Mouse (Mus musculus) liver, postnatal 0 days (tissue): ENCODE data around the gene Timm13. TPM values are rescaled to one million over a fixed set of nuclear protein-coding genes. Genes with fewer than 3 reads are reported as not detected.

Experiments
- ATAC-seq: fragments of 200-750 bp; cut with Nextera tagmentation; 2 replicates; pipeline ENCODE4 v1.8.0; 2017; ENCODE audit warnings: mild to moderate bottlenecking, moderate library complexity
- DNase-seq: peaks from one replicate; pipeline ENCODE4 v3.0.0-alpha.2; 2016
- H3K27ac ChIP-seq: fragments of 300-500 bp; sonication (generic); 2 replicates; pipeline ENCODE4 v1.5.1; 2014; ENCODE audit warnings: antibody characterized with exemption, moderate library complexity, mild to moderate bottlenecking, low read depth
- H3K27me3 ChIP-seq: fragments of 300-500 bp; sonication (generic); 2 replicates; pipeline ENCODE4 v1.6.1; 2014; ENCODE audit warnings: low read length, control low read depth, mixed read lengths; ENCODE audit not compliant: insufficient read depth
- H3K36me3 ChIP-seq: fragments of 300-500 bp; sonication (generic); replicated peaks from 2 replicates; pipeline ENCODE4 v1.6.1; 2014; ENCODE audit warnings: mild to moderate bottlenecking, control low read depth, low read length, moderate library complexity, mixed read lengths; ENCODE audit not compliant: insufficient read depth
- H3K4me1 ChIP-seq: fragments of 300-500 bp; sonication (generic); 2 replicates; pipeline ENCODE4 v1.6.1; 2014; ENCODE audit warnings: antibody characterized with exemption, mild to moderate bottlenecking, control low read depth; ENCODE audit not compliant: insufficient read depth
- H3K4me2 ChIP-seq: fragments of 300-500 bp; sonication (generic); 2 replicates; pipeline ENCODE4 v1.6.1; 2014; ENCODE audit warnings: low read depth, mild to moderate bottlenecking, low read length, moderate library complexity, mixed read lengths
- H3K4me3 ChIP-seq: fragments of 300-500 bp; sonication (generic); 2 replicates; pipeline ENCODE4 v1.5.1; 2014; ENCODE audit warnings: low read depth, low read length
- H3K9ac ChIP-seq: fragments of 300-500 bp; sonication (generic); replicated peaks from 2 replicates; pipeline ENCODE4 v1.6.1; 2014; ENCODE audit warnings: mild to moderate bottlenecking, moderate library complexity
- H3K9me3 ChIP-seq: fragments of 300-500 bp; sonication (generic); 2 replicates; pipeline ENCODE4 v1.6.1; 2016; ENCODE audit warnings: mild to moderate bottlenecking, control low read depth, low read length, mixed read lengths
- CTCF ChIP-seq: sonication (generic); IDR thresholded peaks from 2 replicates; pipeline ENCODE4 v1.5.1; 2016; ENCODE audit warnings: antibody characterized with exemption, low read depth
- EP300 ChIP-seq: IDR thresholded peaks from 2 replicates; pipeline ENCODE4 v1.6.1; 2016; ENCODE audit warnings: antibody characterized with exemption, low read depth, mild to moderate bottlenecking
- WGBS: fragments of 180-500 bp; shearing (Covaris S2); extraction: QIAGEN DNeasy Blood & Tissue Kit; methylation state at CpG from one replicate; pipeline ENCODE4 v1.1.7; 2014; ENCODE audit not compliant: insufficient replicate concordance; 5-methylcytosine and 5-hydroxymethylcytosine counted together
- polyA plus RNA-seq: library from polyadenylated mRNA; unstranded; fragments of >200 nt; fragmentation: Nextera tagmentation; extraction: Ambion mirVana; gene quantifications from 2 replicates; pipeline ENCODE4 v1.2.1, GENCODE M21; 2015

The Timm13 gene
- polyA plus RNA-seq, 1 experiment from 2014 or later = 244 TPM

- ATAC-seq (no peak), DNase-seq (no peak)
- no peak overlapping the region for H3K27ac ChIP-seq
- H3K27me3 ChIP-seq = no peaks in the 10 kb centered on the region
- H3K9ac ChIP-seq = no peak overlapping the region
- peaks cover 15% of the 10 kb centered on the region for H3K4me1 ChIP-seq
- 91% methylated on average over 9 of the region's 9 CpGs for WGBS
- H3K4me2 ChIP-seq = no peak overlapping the region
- H3K9me3 ChIP-seq = no peaks in the 10 kb centered on the region
- peaks cover 32% of the 10 kb centered on the region for H3K36me3 ChIP-seq
- no peak for TF ChIP-seq EP300
- H3K4me3 ChIP-seq = no peak overlapping the region
These were observed 1.6 kb upstream of the Timm13 start for GRCm38 (mm10) chr10:80902273-80902940.

DNA sequence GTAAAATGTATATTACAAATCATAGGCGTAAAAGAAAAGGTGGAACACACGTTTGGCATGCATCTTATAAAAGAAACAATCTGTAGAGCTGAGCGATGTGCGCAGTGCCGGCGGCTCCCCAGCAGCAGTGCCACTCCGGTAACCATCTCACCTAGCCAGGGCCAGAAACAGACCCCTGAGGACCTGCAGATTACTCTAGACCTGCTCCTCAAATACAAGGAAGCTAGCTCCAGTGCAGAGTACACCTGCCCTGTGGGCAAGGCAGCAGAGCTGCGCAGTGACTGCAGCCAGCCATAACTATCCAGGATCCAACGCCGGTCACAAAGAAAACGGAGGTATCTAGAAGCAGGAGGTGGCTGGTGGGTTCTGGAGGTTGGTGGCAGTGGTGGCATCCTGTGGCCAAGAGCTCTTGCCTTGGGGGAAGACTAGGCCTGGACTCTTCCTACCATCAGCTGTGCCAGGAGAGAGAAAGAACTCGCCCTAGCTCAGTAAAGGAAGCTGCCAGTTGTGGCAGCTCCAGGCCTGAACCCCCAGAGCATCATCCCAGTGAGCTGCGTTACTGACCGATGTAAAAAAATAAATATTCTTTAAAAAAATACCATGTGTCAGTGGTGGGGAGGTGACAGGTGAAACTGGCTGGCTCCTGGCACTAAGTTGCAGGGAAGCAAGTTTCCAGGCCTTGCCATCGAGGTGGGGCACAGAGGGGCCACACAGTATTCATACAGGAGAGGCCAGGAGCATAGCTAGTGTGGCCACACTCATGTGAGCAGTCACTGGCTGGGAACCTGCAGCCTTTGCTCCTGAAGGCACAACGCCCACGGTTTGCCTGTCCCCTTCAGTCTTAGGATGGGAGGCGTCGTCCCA lies 872 bp upstream of the Timm13 start:
- no peaks in the 10 kb centered on the region for H3K9me3 ChIP-seq
- peak overlapping the region; percentile 98 for H3K4me3 ChIP-seq
- peaks cover 15% of the 10 kb centered on the region for H3K4me1 ChIP-seq
- peak overlapping the region; percentile 49; the same call in 1 of the 2 replicates for H3K27ac ChIP-seq
- 89% methylated on average over 19 of the region's 19 CpGs for WGBS
- peak overlapping the region; percentile 42 for H3K4me2 ChIP-seq
- H3K9ac ChIP-seq = no peak overlapping the region
- DNase-seq (no peak), ATAC-seq (no peak)
- peaks cover 32% of the 10 kb centered on the region for H3K36me3 ChIP-seq
- TF ChIP-seq CTCF = no peak
- no peak for TF ChIP-seq EP300
- H3K27me3 ChIP-seq = no peaks in the 10 kb centered on the region

DNA sequence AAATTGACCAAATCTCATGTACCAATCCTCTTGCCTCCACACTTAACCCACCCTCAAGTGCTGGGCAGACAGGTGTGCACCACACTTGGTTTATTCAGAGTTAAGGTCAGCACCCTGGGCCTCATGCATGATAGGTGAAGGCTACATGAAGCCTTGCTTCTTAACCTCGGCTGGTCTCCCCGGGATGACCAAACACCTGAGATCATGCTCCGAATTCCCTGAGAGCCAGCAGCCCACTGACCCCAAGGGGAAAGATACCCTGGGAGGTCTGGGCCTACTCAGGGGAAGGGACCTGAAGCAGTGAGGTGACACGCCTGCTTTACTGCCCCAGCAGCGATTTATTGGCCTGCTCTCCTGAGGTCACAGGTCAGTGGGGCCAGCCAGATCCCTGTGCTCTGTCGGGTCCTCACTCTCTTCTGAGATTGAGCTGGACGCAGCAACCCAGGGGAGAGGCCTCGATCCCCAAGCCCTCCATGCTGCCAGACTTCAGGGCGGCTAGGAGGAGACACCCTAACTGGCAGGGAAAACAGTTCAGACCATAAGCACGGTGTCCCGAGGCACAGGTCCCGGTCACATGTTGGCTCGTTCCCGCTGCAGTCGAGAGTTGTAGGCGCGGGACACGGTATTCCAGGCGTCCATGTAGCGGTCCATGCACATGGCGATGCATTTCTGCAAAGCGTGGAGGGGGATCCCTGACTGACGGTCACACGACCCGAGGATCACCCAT lies 1.0 kb downstream of the Timm13 start:
- Histone ChIP-seq H3K4me2 (peak overlapping the region; percentile 99), H3K36me3 (peaks cover 27% of the 10 kb centered on the region), H3K4me3 (peak overlapping the region; percentile 98), H3K27ac (peak overlapping the region; percentile 90), H3K9me3 (no peaks in the 10 kb centered on the region), H3K4me1 (peaks cover 15% of the 10 kb centered on the region), H3K9ac (peak overlapping the region; percentile 89), H3K27me3 (no peaks in the 10 kb centered on the region)
- no peak for DNase-seq
- WGBS = 11% methylated on average over 25 of the region's 25 CpGs
- TF ChIP-seq CTCF = no peak
- TF ChIP-seq EP300 = no peak
- ATAC-seq = no peak

- TF ChIP-seq CTCF = no peak
- no peak for TF ChIP-seq EP300
- Histone ChIP-seq H3K9me3 (no peaks in the 10 kb centered on the region), H3K4me3 (no peak overlapping the region), H3K4me1 (peaks cover 15% of the 10 kb centered on the region), H3K4me2 (peak overlapping the region; percentile 99; the same call in 1 of the 2 replicates), H3K36me3 (peaks cover 21% of the 10 kb centered on the region), H3K9ac (no peak overlapping the region), H3K27ac (no peak overlapping the region), H3K27me3 (no peaks in the 10 kb centered on the region)
- DNase-seq (no peak), ATAC-seq (no peak)
- 89% methylated on average over 8 of the region's 8 CpGs for WGBS
These were observed 1.7 kb downstream of the Timm13 start for GRCm38 (mm10) chr10:80899074-80899473.

GRCm38 (mm10) chr10:80897861-80898510 lies 2.8 kb downstream of the Timm13 start:
- Histone ChIP-seq H3K4me1 (peaks cover 15% of the 10 kb centered on the region), H3K4me3 (no peak overlapping the region), H3K27me3 (no peaks in the 10 kb centered on the region), H3K36me3 (peaks cover 14% of the 10 kb centered on the region; the same call in 1 of the 2 replicates), H3K27ac (no peak overlapping the region), H3K9ac (no peak overlapping the region), H3K4me2 (no peak overlapping the region), H3K9me3 (no peaks in the 10 kb centered on the region)
- WGBS = 58% methylated on average over 41 of the region's 41 CpGs
- TF ChIP-seq CTCF = no peak
- TF ChIP-seq EP300 = no peak
- DNase-seq = no peak
- no peak for ATAC-seq
